Mouse (Mus musculus): Measurements from ENCODE around the gene Rassf5.

GRCm38 (mm10) chr1:131218933-131219332, 26.1 kb downstream of the Rassf5 start:
- TF ChIP-seq GATA1 (IDR thresholded peaks at IDR 0.05; ENCODE audit: low read length) (no peak), TAL1 (IDR thresholded peaks at IDR 0.05; ENCODE audit: low read length) (no peak)
